Mouse (Mus musculus) G1E (cell line): Measurements from ENCODE around the gene Gm11549.

Source experiments
- CTCF ChIP-seq: IDR thresholded peaks from 2 replicates; pipeline ENCODE4 v1.5.1; 2012; ENCODE audit warnings: low read depth, low read length, inconsistent platforms, mixed read lengths
- GATA1 ChIP-seq: IDR thresholded peaks from 2 replicates; pipeline ENCODE4 v1.6.1; 2012; ENCODE audit warnings: borderline replicate concordance, low read length, inconsistent platforms, mixed read lengths
- GATA2 ChIP-seq: IDR thresholded peaks from 2 replicates; pipeline ENCODE4 v1.6.1; 2012; ENCODE audit warnings: low read depth, low read length, inconsistent platforms, borderline replicate concordance
- POLR2AphosphoS5 ChIP-seq: IDR thresholded peaks from 2 replicates; pipeline ENCODE4 v1.6.1; 2012; ENCODE audit warnings: low read depth, low read length, inconsistent platforms; ENCODE audit not compliant: insufficient replicate concordance
- TAL1 ChIP-seq: conservative IDR thresholded peaks from 2 replicates; pipeline ENCODE4 v1.6.1; 2012; ENCODE audit warnings: low read depth, low read length, inconsistent platforms, mixed read lengths

DNA sequence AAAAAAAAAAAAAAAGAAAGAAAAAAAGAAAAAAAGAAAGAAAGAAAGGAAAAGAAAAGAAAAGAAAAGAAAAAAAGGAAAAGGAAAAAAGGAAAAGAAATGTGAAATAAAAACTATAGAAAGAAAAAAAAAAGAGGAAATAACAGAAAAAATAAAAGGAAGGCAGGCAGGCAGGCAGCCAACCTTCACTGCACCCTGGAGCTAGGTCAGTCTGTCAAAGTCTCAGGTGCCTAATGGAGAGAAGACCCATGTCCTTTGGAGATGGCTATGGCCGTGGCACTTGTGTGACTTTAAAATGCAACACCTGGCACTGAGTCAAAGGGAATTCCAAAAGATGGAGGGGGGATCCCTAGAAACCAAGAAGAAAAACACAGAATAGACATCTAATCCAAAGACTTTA lies 33.2 kb downstream of the Gm11549 start:
- TF ChIP-seq CTCF = no peak
- no peak for TF ChIP-seq GATA1
- no peak for TF ChIP-seq GATA2
- no peak for TF ChIP-seq TAL1
- no peak for TF ChIP-seq POLR2AphosphoS5
